Mouse (Mus musculus) mouse trophoblast stem cell (cell line): Measurements from ENCODE around the gene Mtmr12.

Experiments
- in situ Hi-C, 2 experiments: fragments of 300-500 bp; cut with MseI, MboI; formaldehyde crosslinking; loops; 2 replicates in 1 of 2; 3 replicates in 1 of 2; pipeline ENCODE4 v1.15.1; 2025

Gene Mtmr12

DNA sequence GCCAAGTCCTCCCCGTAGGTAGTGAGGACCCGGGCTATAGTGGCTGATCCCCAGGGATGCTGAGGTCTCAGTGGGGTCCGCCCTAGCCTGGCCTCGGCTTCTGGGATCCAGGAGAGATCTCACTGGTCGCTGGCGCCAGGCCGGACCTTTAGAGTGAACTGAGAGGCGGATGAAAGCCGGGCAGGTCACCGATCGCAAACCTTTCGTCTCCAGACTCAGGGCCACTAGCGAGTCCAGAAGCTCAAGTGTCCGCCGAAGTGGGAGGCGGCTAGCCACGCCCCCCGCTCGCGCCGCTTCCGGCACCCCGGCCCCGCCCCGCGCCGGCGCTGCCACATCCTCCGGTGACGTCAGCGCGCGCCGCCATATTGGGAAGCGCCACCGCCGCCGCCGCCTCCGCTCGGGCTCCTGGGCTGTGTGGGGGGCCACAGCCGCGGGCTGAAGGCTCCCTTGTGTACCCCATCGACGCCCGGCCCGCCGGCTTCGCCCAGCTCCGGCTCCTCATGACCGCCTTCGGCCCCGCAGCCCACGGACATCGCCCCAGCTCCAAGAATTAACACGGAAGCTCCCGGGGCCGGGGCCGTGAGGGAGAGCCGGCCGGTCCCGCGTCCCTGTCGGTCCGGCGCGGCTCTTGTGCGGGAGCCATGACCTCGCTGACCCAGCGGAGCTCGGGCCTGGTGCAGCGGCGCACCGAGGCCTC lies 116.4 kb downstream of the Mtmr12 start, which contains the start of gene Golph3:
Gene Golph3 (plus strand): TSS at position 360 of the 697 bp plus-strand sequence.
- in situ Hi-C loops: no loop called here

GRCm38 (mm10) chr15:12321788-12322621 lies 117.2 kb downstream of the Mtmr12 start, which contains the start of gene 1810049J17Rik:
Gene 1810049J17Rik (minus strand): TSS chr15:12321899.
- in situ Hi-C loops: no loop called here

- in situ Hi-C loops: no loop called here
Observed at GRCm38 (mm10) chr15:12322676-12323402, 118.0 kb downstream of the Mtmr12 start.
